Mouse (Mus musculus) neural tube, embryonic 14.5 days (tissue): ENCODE measurements around the gene Kcna2. TPM values are rescaled to one million over a fixed set of nuclear protein-coding genes. Genes with fewer than 3 reads are reported as not detected.
A peak's percentile ranks its signal among the peaks of the same experiment; 100 is the strongest.

Experiments
- ATAC-seq: fragments of 200-750 bp; cut with Nextera tagmentation; 2 replicates; pipeline ENCODE4 v1.8.0; 2017; ENCODE audit warnings: low read depth, mild to moderate bottlenecking, moderate TSS enrichment, moderate library complexity
- H3K27ac ChIP-seq: fragments of 300-500 bp; sonication (generic); 2 replicates; pipeline ENCODE4 v1.5.1; 2014; ENCODE audit warnings: low read depth, mild to moderate bottlenecking, control low read depth, low read length, moderate library complexity, mixed read lengths
- H3K27me3 ChIP-seq: fragments of 300-500 bp; sonication (generic); 2 replicates; pipeline ENCODE4 v1.6.1; 2014; ENCODE audit warnings: low read length; ENCODE audit not compliant: control insufficient read depth, insufficient read depth
- H3K36me3 ChIP-seq: fragments of 300-500 bp; sonication (generic); 2 replicates; pipeline ENCODE4 v1.6.1; 2014; ENCODE audit warnings: low read length, mixed read lengths; ENCODE audit not compliant: control insufficient read depth, insufficient read depth
- H3K4me1 ChIP-seq: fragments of 300-500 bp; sonication (generic); 2 replicates; pipeline ENCODE4 v1.6.1; 2014; ENCODE audit warnings: low read length; ENCODE audit not compliant: control insufficient read depth, insufficient read depth
- H3K4me2 ChIP-seq: fragments of 300-500 bp; sonication (generic); 2 replicates; pipeline ENCODE4 v1.6.1; 2014; ENCODE audit warnings: mild to moderate bottlenecking, low read depth, low read length, control low read depth
- H3K4me3 ChIP-seq: fragments of 300-500 bp; sonication (generic); 2 replicates; pipeline ENCODE4 v1.5.1; 2014; ENCODE audit warnings: low read depth, low read length, control low read depth, mixed read lengths
- H3K9ac ChIP-seq: fragments of 300-500 bp; sonication (generic); replicated peaks from 2 replicates; pipeline ENCODE4 v1.6.1; 2014; ENCODE audit warnings: low read depth, mild to moderate bottlenecking, control low read depth, low read length, mixed read lengths
- H3K9me3 ChIP-seq: fragments of 300-500 bp; sonication (generic); 2 replicates; pipeline ENCODE4 v1.6.1; 2016; ENCODE audit warnings: low read length; ENCODE audit not compliant: control insufficient read depth
- WGBS: fragments of 180-500 bp; shearing (Covaris S2); extraction: QIAGEN DNeasy Blood & Tissue Kit; methylation state at CpG from one replicate; pipeline ENCODE4 v1.1.7; 2014; 5-methylcytosine and 5-hydroxymethylcytosine counted together
- polyA plus RNA-seq: library from polyadenylated mRNA; unstranded; fragments of >200 nt; fragmentation: Nextera tagmentation; extraction: Ambion mirVana; gene quantifications from 2 replicates; pipeline ENCODE4 v1.2.1, GENCODE M21; 2014

Gene Kcna2
- polyA plus RNA-seq, 1 experiment from 2014 or later: 2.0 TPM

GRCm38 (mm10) chr3:107094028-107094427, 6.9 kb upstream of the Kcna2 start:
- Histone ChIP-seq H3K9me3 (no peaks in the 10 kb centered on the region), H3K4me3 (no peak overlapping the region), H3K27me3 (no peaks in the 10 kb centered on the region), H3K36me3 (no peaks in the 10 kb centered on the region), H3K4me1 (no peaks in the 10 kb centered on the region), H3K27ac (no peak overlapping the region), H3K9ac (no peak overlapping the region), H3K4me2 (no peak overlapping the region)
- peak; percentile 62; the same call in 1 of the 2 replicates for ATAC-seq
- 5% methylated on average over 4 of the region's 4 CpGs for WGBS

GRCm38 (mm10) chr3:107096269-107096731, 4.6 kb upstream of the Kcna2 start:
- no peaks in the 10 kb centered on the region for H3K9me3 ChIP-seq
- H3K4me3 ChIP-seq: no peak overlapping the region
- 80% methylated on average over 3 of the region's 3 CpGs for WGBS
- no peaks in the 10 kb centered on the region for H3K36me3 ChIP-seq
- no peaks in the 10 kb centered on the region for H3K27me3 ChIP-seq
- H3K9ac ChIP-seq: no peak overlapping the region
- no peak overlapping the region for H3K4me2 ChIP-seq
- H3K27ac ChIP-seq: no peak overlapping the region
- peaks cover 6% of the 10 kb centered on the region for H3K4me1 ChIP-seq
- ATAC-seq: no peak

- Histone ChIP-seq H3K4me3 (no peak overlapping the region), H3K36me3 (no peaks in the 10 kb centered on the region), H3K27ac (no peak overlapping the region), H3K9me3 (no peaks in the 10 kb centered on the region), H3K9ac (no peak overlapping the region), H3K4me1 (peaks cover 13% of the 10 kb centered on the region), H3K27me3 (no peaks in the 10 kb centered on the region), H3K4me2 (no peak overlapping the region)
- 33% methylated on average over 2 of the region's 2 CpGs for WGBS
- ATAC-seq: no peak
Measured at GRCm38 (mm10) chr3:107099866-107100265, 1.1 kb upstream of the Kcna2 start.

- peak overlapping the region; percentile 68 for H3K9ac ChIP-seq
- 2% methylated on average over 38 of the region's 41 CpGs for WGBS
- peak overlapping the region; percentile 70 for H3K4me2 ChIP-seq
- no peaks in the 10 kb centered on the region for H3K9me3 ChIP-seq
- peak overlapping the region; percentile 80 for H3K27ac ChIP-seq
- ATAC-seq: peak; percentile 85
- no peaks in the 10 kb centered on the region for H3K36me3 ChIP-seq
- H3K4me1 ChIP-seq: peaks cover 17% of the 10 kb centered on the region
- peak overlapping the region; percentile 57 for H3K4me3 ChIP-seq
- no peaks in the 10 kb centered on the region for H3K27me3 ChIP-seq
Measured at GRCm38 (mm10) chr3:107101456-107101786, 475 bp downstream of the Kcna2 start.

GRCm38 (mm10) chr3:107101787-107102651, 1.1 kb downstream of the Kcna2 start:
- Histone ChIP-seq H3K4me2 (peak overlapping the region; percentile 70), H3K27me3 (no peaks in the 10 kb centered on the region), H3K36me3 (no peaks in the 10 kb centered on the region), H3K4me3 (peak overlapping the region; percentile 57), H3K4me1 (peaks cover 17% of the 10 kb centered on the region), H3K9me3 (no peaks in the 10 kb centered on the region), H3K27ac (peak overlapping the region; percentile 80), H3K9ac (peak overlapping the region; percentile 68)
- peak; percentile 90 for ATAC-seq
- WGBS: under 1% methylated on average over 53 of the region's 53 CpGs

- Histone ChIP-seq H3K9me3 (no peaks in the 10 kb centered on the region), H3K4me2 (peak overlapping the region; percentile 70), H3K27me3 (no peaks in the 10 kb centered on the region), H3K9ac (peak overlapping the region; percentile 68), H3K27ac (peak overlapping the region; percentile 80), H3K36me3 (no peaks in the 10 kb centered on the region), H3K4me3 (peak overlapping the region; percentile 57), H3K4me1 (peaks cover 17% of the 10 kb centered on the region)
- 70% methylated on average over 7 of the region's 7 CpGs for WGBS
- no peak for ATAC-seq
Measured at GRCm38 (mm10) chr3:107103041-107103440, 2.1 kb downstream of the Kcna2 start.

- Histone ChIP-seq H3K27me3 (no peaks in the 10 kb centered on the region), H3K4me3 (0 out of 2 replicates have a peak overlapping the region, but pooled peaks have one; percentile 57), H3K4me1 (peaks cover 17% of the 10 kb centered on the region), H3K27ac (no peak overlapping the region), H3K36me3 (no peaks in the 10 kb centered on the region), H3K9me3 (no peaks in the 10 kb centered on the region), H3K4me2 (peak overlapping the region; percentile 70; the same call in 1 of the 2 replicates), H3K9ac (no peak overlapping the region)
- 82% methylated on average over 3 of the region's 3 CpGs for WGBS
- no peak for ATAC-seq
Measured at GRCm38 (mm10) chr3:107103462-107103861, 2.5 kb downstream of the Kcna2 start.

GRCm38 (mm10) chr3:107105986-107106385, 5.0 kb downstream of the Kcna2 start:
- no peak overlapping the region for H3K9ac ChIP-seq
- no peak overlapping the region for H3K4me2 ChIP-seq
- no peak for ATAC-seq
- WGBS: 85% methylated on average over 6 of the region's 6 CpGs
- H3K4me3 ChIP-seq: no peak overlapping the region
- H3K27me3 ChIP-seq: no peaks in the 10 kb centered on the region
- H3K4me1 ChIP-seq: peaks cover 12% of the 10 kb centered on the region
- H3K27ac ChIP-seq: no peak overlapping the region
- no peaks in the 10 kb centered on the region for H3K36me3 ChIP-seq
- H3K9me3 ChIP-seq: no peaks in the 10 kb centered on the region

GRCm38 (mm10) chr3:107112498-107112897, 11.6 kb downstream of the Kcna2 start:
- WGBS: 60% methylated on average over 4 of the region's 4 CpGs
- ATAC-seq: no peak
- Histone ChIP-seq H3K9ac (no peak overlapping the region), H3K36me3 (no peaks in the 10 kb centered on the region), H3K27me3 (no peaks in the 10 kb centered on the region), H3K9me3 (no peaks in the 10 kb centered on the region), H3K4me3 (no peak overlapping the region), H3K4me2 (no peak overlapping the region), H3K27ac (no peak overlapping the region), H3K4me1 (peaks cover 15% of the 10 kb centered on the region)
